Mouse (Mus musculus): ENCODE results near the gene Zfhx3. TPM values are rescaled to one million over a fixed set of nuclear protein-coding genes. Genes with fewer than 3 reads are reported as not detected.

Zfhx3 gene
- polyA plus RNA-seq, 1 experiment from 2014 or later: 2.4 TPM

- H3K4me3 ChIP-seq (ENCODE audit: low read depth, low read length): no peak overlapping the region
- H3K9ac ChIP-seq (ENCODE audit: low read depth, low read length): no peak overlapping the region
- H3K27ac ChIP-seq (ENCODE audit: low read depth, low read length): no peak overlapping the region
- 76% methylated on average over 9 of the region's 9 CpGs for WGBS
- no peak overlapping the region for H3K4me2 ChIP-seq (replicated peaks; ENCODE audit: low read depth)
- H3K27me3 ChIP-seq (replicated peaks; ENCODE audit: control insufficient read depth, insufficient read depth, low read length): no peaks in the 10 kb centered on the region
- no peaks in the 10 kb centered on the region for H3K4me1 ChIP-seq (replicated peaks; ENCODE audit: control insufficient read depth, insufficient read depth, low read length)
- no peaks in the 10 kb centered on the region for H3K36me3 ChIP-seq (ENCODE audit: control insufficient read depth, insufficient read depth)
- H3K9me3 ChIP-seq (ENCODE audit: control insufficient read depth): no peaks in the 10 kb centered on the region
- no peak for ATAC-seq
- no peak for TF ChIP-seq CTCF (IDR thresholded peaks at IDR 0.05; ENCODE audit: low read depth)
These were observed 358.6 kb downstream of the Zfhx3 start for GRCm38 (mm10) chr8:108300964-108301615.

DNA sequence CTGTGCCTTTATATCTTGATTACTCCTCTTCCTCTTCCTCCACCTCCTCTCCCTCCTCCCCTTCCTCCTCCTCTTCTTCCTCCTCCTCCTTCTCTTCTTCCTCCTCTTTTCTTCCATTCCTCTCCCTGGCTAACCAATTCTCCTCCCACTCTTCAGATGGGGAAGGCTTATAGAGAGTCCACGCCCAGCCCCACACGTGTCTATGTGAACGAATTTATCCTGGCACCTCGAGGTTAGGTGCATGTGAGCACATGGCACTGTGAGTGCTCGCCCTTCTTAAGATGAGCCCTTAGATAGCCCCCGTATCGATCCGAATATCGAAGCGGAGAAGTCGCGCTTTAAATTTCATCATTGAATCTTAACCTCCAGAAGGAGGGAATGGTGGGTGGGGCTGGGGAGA, 359.2 kb downstream of the Zfhx3 start:
- Histone ChIP-seq H3K4me3 (ENCODE audit: low read depth, low read length) (no peak overlapping the region), H3K27ac (ENCODE audit: low read depth, low read length) (no peak overlapping the region), H3K9ac (ENCODE audit: low read depth, low read length) (no peak overlapping the region), H3K4me2 (replicated peaks; ENCODE audit: low read depth) (no peak overlapping the region), H3K9me3 (ENCODE audit: control insufficient read depth) (no peaks in the 10 kb centered on the region), H3K4me1 (replicated peaks; ENCODE audit: control insufficient read depth, insufficient read depth, low read length) (no peaks in the 10 kb centered on the region), H3K27me3 (replicated peaks; ENCODE audit: control insufficient read depth, insufficient read depth, low read length) (no peaks in the 10 kb centered on the region), H3K36me3 (ENCODE audit: control insufficient read depth, insufficient read depth) (no peaks in the 10 kb centered on the region)
- no peak for ATAC-seq
- WGBS: 88% methylated on average over 12 of the region's 12 CpGs
- no peak for TF ChIP-seq CTCF (IDR thresholded peaks at IDR 0.05; ENCODE audit: low read depth)

DNA sequence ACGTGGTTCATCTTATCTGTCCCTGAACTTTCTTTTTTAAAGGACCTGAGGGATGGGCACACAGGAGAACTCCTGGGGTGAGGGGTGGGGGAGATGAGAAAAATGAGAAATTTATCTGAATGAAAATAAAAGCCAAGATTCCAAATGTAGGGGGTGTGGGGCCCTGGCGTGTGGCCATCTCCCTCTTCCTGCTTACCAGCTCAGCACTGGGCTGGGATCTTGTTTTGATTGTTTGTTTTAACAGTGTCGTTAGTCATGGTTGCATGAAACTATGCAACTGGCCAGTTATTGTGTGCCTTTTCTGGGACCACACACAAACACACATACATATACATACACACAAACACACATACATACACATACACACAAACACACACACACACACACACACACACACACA, 362.9 kb downstream of the Zfhx3 start:
- no peaks in the 10 kb centered on the region for H3K36me3 ChIP-seq (ENCODE audit: control insufficient read depth, insufficient read depth)
- WGBS: 58% methylated on average over 3 of the region's 3 CpGs
- no peak for ATAC-seq
- no peak overlapping the region for H3K4me3 ChIP-seq (ENCODE audit: low read depth, low read length)
- no peaks in the 10 kb centered on the region for H3K27me3 ChIP-seq (replicated peaks; ENCODE audit: control insufficient read depth, insufficient read depth, low read length)
- TF ChIP-seq CTCF (IDR thresholded peaks at IDR 0.05; ENCODE audit: low read depth): no peak
- H3K4me1 ChIP-seq (replicated peaks; ENCODE audit: control insufficient read depth, insufficient read depth, low read length): no peaks in the 10 kb centered on the region
- H3K27ac ChIP-seq (ENCODE audit: low read depth, low read length): no peak overlapping the region
- no peak overlapping the region for H3K4me2 ChIP-seq (replicated peaks; ENCODE audit: low read depth)
- no peak overlapping the region for H3K9ac ChIP-seq (ENCODE audit: low read depth, low read length)
- H3K9me3 ChIP-seq (ENCODE audit: control insufficient read depth): no peaks in the 10 kb centered on the region

- H3K36me3 ChIP-seq (ENCODE audit: control insufficient read depth, insufficient read depth): no peaks in the 10 kb centered on the region
- H3K27me3 ChIP-seq (replicated peaks; ENCODE audit: control insufficient read depth, insufficient read depth, low read length): no peaks in the 10 kb centered on the region
- H3K4me3 ChIP-seq (ENCODE audit: low read depth, low read length): no peak overlapping the region
- no peak for TF ChIP-seq CTCF (IDR thresholded peaks at IDR 0.05; ENCODE audit: low read depth)
- WGBS: 59% methylated on average over 14 of the region's 14 CpGs
- no peak overlapping the region for H3K4me2 ChIP-seq (replicated peaks; ENCODE audit: low read depth)
- no peaks in the 10 kb centered on the region for H3K4me1 ChIP-seq (replicated peaks; ENCODE audit: control insufficient read depth, insufficient read depth, low read length)
- ATAC-seq: no peak
- no peak overlapping the region for H3K27ac ChIP-seq (ENCODE audit: low read depth, low read length)
- H3K9ac ChIP-seq (ENCODE audit: low read depth, low read length): no peak overlapping the region
- H3K9me3 ChIP-seq (ENCODE audit: control insufficient read depth): no peaks in the 10 kb centered on the region
These were observed 367.2 kb downstream of the Zfhx3 start for GRCm38 (mm10) chr8:108309525-108310246.

GRCm38 (mm10) chr8:108315046-108315445, 372.6 kb downstream of the Zfhx3 start:
- H3K4me3 ChIP-seq (ENCODE audit: low read depth, low read length): no peak overlapping the region
- WGBS: 60% methylated on average over 8 of the region's 8 CpGs
- no peak for ATAC-seq

DNA sequence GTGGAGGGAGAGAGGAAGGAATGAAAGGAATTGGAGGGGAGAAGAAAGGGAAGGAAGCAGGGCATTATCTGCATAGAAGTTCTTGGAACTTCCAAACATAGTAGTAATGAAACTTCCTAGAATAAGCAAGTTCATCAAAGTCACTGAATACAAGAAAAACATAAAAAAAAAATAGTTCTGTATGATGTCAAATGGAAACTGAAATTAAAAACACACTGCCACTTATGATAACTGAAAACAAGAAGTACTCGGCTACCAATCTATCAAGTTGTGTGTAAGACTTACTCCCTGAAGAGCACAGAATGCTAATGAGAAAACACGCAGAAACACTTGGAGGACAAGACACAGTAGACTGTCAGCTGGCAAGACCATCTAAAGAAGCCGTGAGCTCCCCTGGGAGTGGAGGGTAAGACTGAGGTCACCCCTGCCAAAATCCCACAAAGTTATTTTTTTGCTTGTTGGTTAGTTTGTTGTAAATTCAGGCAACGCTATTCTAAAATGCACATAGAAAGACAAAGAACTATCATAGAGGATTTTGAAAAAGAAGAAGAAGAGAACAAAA, 375.2 kb downstream of the Zfhx3 start:
- Histone ChIP-seq H3K9me3 (ENCODE audit: control insufficient read depth) (no peaks in the 10 kb centered on the region), H3K4me3 (ENCODE audit: low read depth, low read length) (no peak overlapping the region), H3K27ac (ENCODE audit: low read depth, low read length) (no peak overlapping the region), H3K36me3 (ENCODE audit: control insufficient read depth, insufficient read depth) (no peaks in the 10 kb centered on the region), H3K4me1 (replicated peaks; ENCODE audit: control insufficient read depth, insufficient read depth, low read length) (no peaks in the 10 kb centered on the region), H3K9ac (ENCODE audit: low read depth, low read length) (no peak overlapping the region), H3K27me3 (replicated peaks; ENCODE audit: control insufficient read depth, insufficient read depth, low read length) (no peaks in the 10 kb centered on the region), H3K4me2 (replicated peaks; ENCODE audit: low read depth) (no peak overlapping the region)
- TF ChIP-seq CTCF (IDR thresholded peaks at IDR 0.05; ENCODE audit: low read depth): no peak
- ATAC-seq: no peak
- 75% methylated on average over 4 of the region's 4 CpGs for WGBS

More at GRCm38 (mm10) chr8:108315046-108315445, 372.6 kb downstream of the Zfhx3 start:
- H3K36me3 ChIP-seq (ENCODE audit: control insufficient read depth, insufficient read depth): no peaks in the 10 kb centered on the region
- no peaks in the 10 kb centered on the region for H3K4me1 ChIP-seq (replicated peaks; ENCODE audit: control insufficient read depth, insufficient read depth, low read length)
- no peak overlapping the region for H3K4me2 ChIP-seq (replicated peaks; ENCODE audit: low read depth)
- no peaks in the 10 kb centered on the region for H3K27me3 ChIP-seq (replicated peaks; ENCODE audit: control insufficient read depth, insufficient read depth, low read length)
- no peaks in the 10 kb centered on the region for H3K9me3 ChIP-seq (ENCODE audit: control insufficient read depth)
- TF ChIP-seq CTCF (IDR thresholded peaks at IDR 0.05; ENCODE audit: low read depth): no peak
- H3K27ac ChIP-seq (ENCODE audit: low read depth, low read length): no peak overlapping the region
- no peak overlapping the region for H3K9ac ChIP-seq (ENCODE audit: low read depth, low read length)

Measured in intestine, postnatal 0 days (tissue).